Mouse (Mus musculus) T-cell, adult 2 months (primary cell): Measurements from ENCODE around the gene Wwc1.
"Not testable (repeated sequence)": the region's sequence is repeated elsewhere in the genome, so short reads cannot be mapped to it uniquely, and the experiment has no call there.

Source experiments
- DNase-seq: peaks from one replicate; pipeline ENCODE4 v3.0.0; 2022; ENCODE audit warnings: low spot score

The Wwc1 gene

GRCm38 (mm10) chr11:35878559-35878897 lies 101.8 kb downstream of the Wwc1 start:
- DNase-seq: no peak

GRCm38 (mm10) chr11:35877651-35878558 lies 102.4 kb downstream of the Wwc1 start:
- no peak for DNase-seq

- DNase-seq: no peak
Measured at GRCm38 (mm10) chr11:35873624-35874244, 106.6 kb downstream of the Wwc1 start.

- DNase-seq: no peak
Measured at GRCm38 (mm10) chr11:35870961-35871360, 109.4 kb downstream of the Wwc1 start.

GRCm38 (mm10) chr11:35866140-35866539 lies 114.2 kb downstream of the Wwc1 start:
- DNase-seq: no peak

- no peak for DNase-seq
Measured at GRCm38 (mm10) chr11:35864981-35865604, 115.2 kb downstream of the Wwc1 start.

- no peak for DNase-seq
Measured at GRCm38 (mm10) chr11:35863653-35864052, 116.7 kb downstream of the Wwc1 start.

- DNase-seq: no peak
Measured at GRCm38 (mm10) chr11:35857395-35858067, 122.8 kb downstream of the Wwc1 start.

- DNase-seq: no peak
Measured at GRCm38 (mm10) chr11:35856359-35857040, 123.8 kb downstream of the Wwc1 start.

- DNase-seq: no peak
Measured at GRCm38 (mm10) chr11:35855567-35855966, 124.8 kb downstream of the Wwc1 start.

GRCm38 (mm10) chr11:35854941-35855340 lies 125.4 kb downstream of the Wwc1 start:
- no peak for DNase-seq

- no peak for DNase-seq
Measured at GRCm38 (mm10) chr11:35853651-35854050, 126.7 kb downstream of the Wwc1 start.

- peak; percentile 41 for DNase-seq
Measured at GRCm38 (mm10) chr11:35852731-35853130, 127.6 kb downstream of the Wwc1 start.

GRCm38 (mm10) chr11:35844299-35844698 lies 136.0 kb downstream of the Wwc1 start:
- DNase-seq: no peak

GRCm38 (mm10) chr11:35842560-35842959 lies 137.8 kb downstream of the Wwc1 start:
- not testable (repeated sequence) for DNase-seq

GRCm38 (mm10) chr11:35841738-35842325 lies 138.5 kb downstream of the Wwc1 start:
- peak; percentile 35 for DNase-seq

GRCm38 (mm10) chr11:35840806-35841205 lies 139.5 kb downstream of the Wwc1 start:
- DNase-seq: not testable (repeated sequence)

- DNase-seq: peak; percentile 18
Measured at GRCm38 (mm10) chr11:35840282-35840681, 140.0 kb downstream of the Wwc1 start.

GRCm38 (mm10) chr11:35838345-35839338 lies 141.7 kb downstream of the Wwc1 start:
- DNase-seq: peak; percentile 80
